Mouse (Mus musculus) testis, adult 2 months (tissue): Measurements from ENCODE around the gene Nptxr. TPM values are rescaled to one million over a fixed set of nuclear protein-coding genes. Genes with fewer than 3 reads are reported as not detected.

ENCODE experiments used
- H3K27ac ChIP-seq: fragments of 200-500 bp; 2 replicates; pipeline ENCODE4 v1.5.1; 2012; ENCODE audit warnings: low read depth, low read length; ENCODE audit not compliant: control insufficient read depth, insufficient read depth
- H3K27me3 ChIP-seq: fragments of 200-500 bp; 2 replicates; pipeline ENCODE4 v1.6.1; 2012; ENCODE audit warnings: mild to moderate bottlenecking, low read length, moderate library complexity; ENCODE audit not compliant: control insufficient read depth, insufficient read depth
- H3K36me3 ChIP-seq: fragments of 200-500 bp; 2 replicates; pipeline ENCODE4 v1.6.1; 2012; ENCODE audit warnings: mild to moderate bottlenecking, low read length; ENCODE audit not compliant: control insufficient read depth, insufficient read depth
- H3K4me1 ChIP-seq: fragments of 200-500 bp; 2 replicates; pipeline ENCODE4 v1.6.1; 2012; ENCODE audit warnings: low read length; ENCODE audit not compliant: control insufficient read depth, insufficient read depth
- H3K4me3 ChIP-seq: fragments of 200-500 bp; 2 replicates; pipeline ENCODE4 v1.5.1; 2012; ENCODE audit warnings: low read depth, mild to moderate bottlenecking, low read length, moderate library complexity, mixed read lengths; ENCODE audit not compliant: control insufficient read depth
- CTCF ChIP-seq: fragments of 200-500 bp; IDR thresholded peaks from 2 replicates; pipeline ENCODE4 v1.5.1; 2012; ENCODE audit warnings: low read depth, mild to moderate bottlenecking, inconsistent platforms, low read length, moderate library complexity; ENCODE audit not compliant: control insufficient read depth, insufficient read depth, insufficient replicate concordance
- POLR2A ChIP-seq: fragments of 200-500 bp; IDR thresholded peaks from 2 replicates; pipeline ENCODE4 v1.6.1; 2012; ENCODE audit warnings: low read depth, mild to moderate bottlenecking, inconsistent platforms, low read length, moderate library complexity; ENCODE audit not compliant: control insufficient read depth
- polyA plus RNA-seq: library from polyadenylated mRNA; depleted of rRNA; stranded (reverse); fragments of >200 nt; gene quantifications from 2 replicates; pipeline ENCODE4 v1.2.3, GENCODE M21; 2012

The Nptxr gene
- polyA plus RNA-seq, 1 experiment: 36.6 TPM

GRCm38 (mm10) chr15:79805246-79805645 lies 680 bp upstream of the Nptxr start:
- no peak overlapping the region for H3K4me3 ChIP-seq
- peaks cover 12% of the 10 kb centered on the region for H3K4me1 ChIP-seq
- H3K27me3 ChIP-seq: no peaks in the 10 kb centered on the region; the same call in 1 of the 2 replicates
- TF ChIP-seq POLR2A (no peak), CTCF (no peak)
- H3K27ac ChIP-seq: no peak overlapping the region
- no peaks in the 10 kb centered on the region for H3K36me3 ChIP-seq

- Histone ChIP-seq H3K36me3 (no peaks in the 10 kb centered on the region), H3K4me1 (peaks cover 12% of the 10 kb centered on the region), H3K27me3 (no peaks in the 10 kb centered on the region; the same call in 1 of the 2 replicates), H3K27ac (no peak overlapping the region), H3K4me3 (peak overlapping the region; percentile 66)
- TF ChIP-seq POLR2A (no peak), CTCF (no peak)
These were observed 824 bp downstream of the Nptxr start for GRCm38 (mm10) chr15:79803533-79804351.

GRCm38 (mm10) chr15:79802304-79802703 lies 2.3 kb downstream of the Nptxr start:
- Histone ChIP-seq H3K27ac (no peak overlapping the region), H3K4me3 (no peak overlapping the region), H3K4me1 (peaks cover 12% of the 10 kb centered on the region), H3K36me3 (no peaks in the 10 kb centered on the region), H3K27me3 (no peaks in the 10 kb centered on the region; the same call in 1 of the 2 replicates)
- TF ChIP-seq POLR2A: no peak
- no peak for TF ChIP-seq CTCF

GRCm38 (mm10) chr15:79801646-79802045 lies 2.9 kb downstream of the Nptxr start:
- Histone ChIP-seq H3K27me3 (no peaks in the 10 kb centered on the region; the same call in 1 of the 2 replicates), H3K27ac (no peak overlapping the region), H3K4me3 (no peak overlapping the region), H3K36me3 (no peaks in the 10 kb centered on the region), H3K4me1 (peaks cover 12% of the 10 kb centered on the region)
- no peak for TF ChIP-seq CTCF
- TF ChIP-seq POLR2A: no peak

GRCm38 (mm10) chr15:79800701-79801100 lies 3.9 kb downstream of the Nptxr start:
- no peak overlapping the region for H3K27ac ChIP-seq
- TF ChIP-seq CTCF (no peak), POLR2A (no peak)
- no peaks in the 10 kb centered on the region; the same call in 1 of the 2 replicates for H3K27me3 ChIP-seq
- no peak overlapping the region for H3K4me3 ChIP-seq
- H3K36me3 ChIP-seq: no peaks in the 10 kb centered on the region
- H3K4me1 ChIP-seq: peaks cover 12% of the 10 kb centered on the region

- H3K4me1 ChIP-seq: peaks cover 1% of the 10 kb centered on the region
- no peaks in the 10 kb centered on the region for H3K27me3 ChIP-seq
These were observed 6.0 kb downstream of the Nptxr start for GRCm38 (mm10) chr15:79798591-79798990.

GRCm38 (mm10) chr15:79797680-79798079 lies 6.9 kb downstream of the Nptxr start:
- Histone ChIP-seq H3K27me3 (no peaks in the 10 kb centered on the region), H3K27ac (no peak overlapping the region), H3K4me1 (peaks cover 2% of the 10 kb centered on the region), H3K36me3 (no peaks in the 10 kb centered on the region), H3K4me3 (no peak overlapping the region)
- TF ChIP-seq CTCF: no peak
- no peak for TF ChIP-seq POLR2A

More at GRCm38 (mm10) chr15:79798591-79798990, 6.0 kb downstream of the Nptxr start:
- Histone ChIP-seq H3K4me3 (no peak overlapping the region), H3K36me3 (no peaks in the 10 kb centered on the region), H3K27ac (no peak overlapping the region)
- TF ChIP-seq POLR2A (no peak), CTCF (no peak)
